In genomic region chr1:56897492-56898180, GRCm38 (mm10) we compare ENCODE assay signal across 18 mouse cellular contexts.
DNase-seq lines count a peak whose midpoint lies in the region; ATAC-seq lines count a peak whose summit lies in the region.
"Had no signal": no experiment of that assay in that cellular context is flagged by ENCODE, and none has a peak within 500 bp of the region (broad histone marks: within the 10 kb centered on the region; RNA-seq: fewer than 3 reads in every experiment).

No protein-coding gene starts in this region.

- no peak overlapping the region for H3K27ac ChIP-seq in kidney, embryonic 14.5 days (ENCODE audit: low read depth, low read length)
- H3K27ac ChIP-seq in midbrain, embryonic 15.5 days: no peak overlapping the region
- H3K27ac ChIP-seq: hindbrain, embryonic 15.5 days; lung, embryonic 15.5 days; midbrain, embryonic 10.5 days; neural tube, embryonic 13.5 days had no signal

- 92% methylated on average over 8 of the region's 8 CpGs for WGBS in kidney, embryonic 14.5 days
- WGBS in midbrain, embryonic 15.5 days: 93% methylated on average over 8 of the region's 8 CpGs

- no peaks in the 10 kb centered on the region for H3K27me3 ChIP-seq in kidney, embryonic 14.5 days (ENCODE audit: control insufficient read depth, insufficient read depth, low read length)
- H3K27me3 ChIP-seq in midbrain, embryonic 15.5 days (replicated peaks): no peaks in the 10 kb centered on the region
- H3K27me3 ChIP-seq: heart, embryonic 12.5 days; hindbrain, embryonic 15.5 days; lung, embryonic 15.5 days; neural tube, embryonic 13.5 days had no signal

- DNase-seq in kidney, adult 11 months: peak; percentile 62
- DNase-seq in kidney, postnatal 10 days: peak; percentile 34
- DNase-seq in lung, postnatal 10 days: peak; percentile 35
- DNase-seq in ovary, postnatal 36 days (ENCODE audit: low spot score): no peak
- DNase-seq in frontal cortex, postnatal 25 days (ENCODE audit: low spot score in 2 of 2): no peak
- DNase-seq: adrenal gland, postnatal 25 days; cerebellum, adult 2 months; layer of hippocampus, postnatal 36 days; left cerebral cortex, postnatal 4 days; right cerebral cortex, postnatal 25 days had no signal

- no peaks in the 10 kb centered on the region for H3K36me3 ChIP-seq in kidney, embryonic 14.5 days (ENCODE audit: control insufficient read depth, insufficient read depth, low read length)
- no peaks in the 10 kb centered on the region for H3K36me3 ChIP-seq in midbrain, embryonic 15.5 days (replicated peaks)
- H3K36me3 ChIP-seq: heart, embryonic 12.5 days; hindbrain, embryonic 15.5 days; lung, embryonic 15.5 days; neural tube, embryonic 13.5 days had no signal

- H3K4me3 ChIP-seq in kidney, embryonic 14.5 days (ENCODE audit: low read length): no peak overlapping the region
- no peak overlapping the region for H3K4me3 ChIP-seq in midbrain, embryonic 15.5 days
- H3K4me3 ChIP-seq: heart, embryonic 12.5 days; hindbrain, embryonic 15.5 days; lung, embryonic 15.5 days; midbrain, embryonic 10.5 days had no signal

- H3K4me1 ChIP-seq in kidney, embryonic 14.5 days (ENCODE audit: control insufficient read depth, insufficient read depth, low read length): 0 out of 2 replicates have a peak, but pooled peaks cover 2% of the 10 kb centered on the region
- no peaks in the 10 kb centered on the region for H3K4me1 ChIP-seq in midbrain, embryonic 15.5 days
- H3K4me1 ChIP-seq: heart, embryonic 12.5 days; hindbrain, embryonic 15.5 days had no signal

- H3K9ac ChIP-seq in kidney, embryonic 14.5 days (ENCODE audit: low read depth, low read length): no peak overlapping the region
- no peak overlapping the region for H3K9ac ChIP-seq in midbrain, embryonic 15.5 days
- H3K9ac ChIP-seq: heart, embryonic 12.5 days; hindbrain, embryonic 15.5 days; lung, embryonic 15.5 days had no signal

- no peak overlapping the region for H3K4me2 ChIP-seq in kidney, embryonic 14.5 days (replicated peaks; ENCODE audit: low read depth, low read length)
- H3K4me2 ChIP-seq in midbrain, embryonic 15.5 days: no peak overlapping the region
- H3K4me2 ChIP-seq: heart, embryonic 12.5 days; lung, embryonic 15.5 days had no signal

- no peaks in the 10 kb centered on the region for H3K9me3 ChIP-seq in kidney, embryonic 14.5 days (ENCODE audit: control insufficient read depth, low read length)
- H3K9me3 ChIP-seq in midbrain, embryonic 15.5 days: no peaks in the 10 kb centered on the region
- H3K9me3 ChIP-seq: heart, embryonic 12.5 days; hindbrain, embryonic 15.5 days; lung, embryonic 15.5 days; midbrain, embryonic 10.5 days; neural tube, embryonic 13.5 days had no signal

- no peak for ATAC-seq in kidney, embryonic 14.5 days (ENCODE audit: low FRiP score, low TSS enrichment)
- no peak for ATAC-seq in monocyte, adult 5-6 weeks (replicated peaks; ENCODE audit: insufficient number of reproducible peaks, low FRiP score, low TSS enrichment, poor library complexity, severe bottlenecking)
- ATAC-seq in midbrain, embryonic 15.5 days (replicated peaks): no peak

Comparison
In these comparisons a context has a peak if more than half of its experiments do, and no peak if none do; other contexts are left out.
1. DNase-seq: peak in kidney, adult 11 months (single experiment), kidney, postnatal 10 days (single experiment) and lung, postnatal 10 days (single experiment); none in ovary, postnatal 36 days (single experiment) and frontal cortex, postnatal 25 days (0 of 2).